Mouse (Mus musculus) CD4-positive, CD25-positive, alpha-beta regulatory T cell, adult 2 months (primary cell): Measurements from ENCODE around the gene Far2.
A peak's percentile ranks its signal among the peaks of the same experiment; 100 is the strongest.

Experiments
- DNase-seq: peaks from one replicate; pipeline ENCODE4 v3.0.0-alpha.2; 2012; ENCODE audit warnings: low read depth, low spot score

Gene Far2

DNA sequence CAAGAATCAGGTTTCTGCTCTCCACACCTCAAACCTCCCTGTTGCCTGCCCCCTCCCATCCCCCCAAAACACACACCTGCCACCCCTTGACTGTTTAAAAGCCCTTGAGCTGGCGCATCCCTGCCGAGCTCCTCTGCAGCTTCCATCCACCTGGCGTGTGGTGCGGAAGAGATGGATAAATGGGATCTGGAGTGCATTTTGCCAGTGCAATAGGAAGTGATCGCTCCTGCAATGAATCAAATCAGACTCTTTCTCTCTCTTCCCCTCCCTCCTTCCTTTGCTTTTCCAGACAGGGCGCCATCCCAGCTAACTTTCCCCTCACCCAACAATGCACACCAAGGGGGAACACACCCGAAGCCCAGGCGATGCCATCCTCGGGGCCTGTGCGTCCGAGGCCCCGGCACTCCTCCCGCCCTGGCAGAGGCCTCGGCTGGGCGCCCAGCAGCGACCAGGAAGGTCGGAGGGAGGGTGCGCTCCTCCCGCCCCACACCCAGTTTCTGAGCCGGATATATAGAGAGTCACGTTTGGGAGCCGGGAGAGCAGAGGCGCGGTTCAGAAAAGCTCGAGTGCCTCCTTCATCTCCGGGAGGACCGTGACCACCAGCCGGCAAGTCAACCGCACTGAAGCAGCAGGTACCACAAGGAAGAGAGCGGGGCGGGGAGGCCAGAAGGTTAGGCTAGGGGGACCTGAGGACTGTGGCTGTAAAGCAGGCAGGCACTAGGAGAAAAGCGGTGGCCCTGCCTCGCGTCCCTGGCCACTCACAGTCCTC is at the start of gene Far2:
TSS of gene Far2 (plus strand) at position 379 of the 769 bp plus-strand sequence.
- DNase-seq, result no peak

- no peak for DNase-seq
These were observed 46.6 kb upstream of the Far2 start for GRCm38 (mm10) chr6:148000483-148000882.

DNA sequence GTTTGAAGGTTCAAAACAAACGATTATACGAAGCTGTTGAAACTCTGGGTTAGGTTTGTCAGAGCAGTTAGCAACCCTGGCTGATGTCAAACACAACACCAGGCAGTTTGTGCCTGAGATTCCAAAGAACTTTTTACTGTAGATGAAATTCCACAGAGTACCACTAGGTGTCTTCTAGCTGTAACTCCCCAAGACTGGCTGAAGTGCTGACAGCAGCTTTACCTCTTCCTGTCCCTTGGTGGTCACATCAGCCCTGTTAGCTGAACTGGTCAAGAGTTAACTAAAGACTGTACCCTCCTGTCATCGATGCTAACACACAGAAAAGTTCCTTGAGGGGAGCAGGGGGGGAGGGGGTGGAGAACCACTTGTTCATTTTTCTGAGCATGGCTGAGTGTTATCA is 46.0 kb upstream of the Far2 start:
- no peak for DNase-seq

- no peak for DNase-seq
These were observed 40.8 kb upstream of the Far2 start for GRCm38 (mm10) chr6:148006118-148006837.

DNA sequence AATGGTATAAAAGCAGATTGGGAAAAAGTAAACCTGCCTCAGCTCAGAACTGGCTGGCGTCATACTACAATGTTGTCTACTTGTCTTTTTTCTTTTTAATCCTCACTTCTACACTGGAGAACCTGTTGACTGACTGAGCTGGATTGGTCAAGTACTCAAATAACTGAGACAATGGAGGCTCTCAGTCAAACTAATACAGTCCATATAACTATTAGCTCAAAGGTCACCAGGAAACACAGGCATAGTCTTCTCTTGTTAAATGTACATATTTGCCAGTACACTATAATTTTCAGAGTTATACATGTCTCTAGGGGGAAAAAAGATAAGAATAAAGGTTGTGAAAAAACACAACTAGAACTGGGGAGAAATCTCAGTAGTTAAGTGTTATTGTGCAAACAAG is 6.3 kb upstream of the Far2 start:
- no peak for DNase-seq

- no peak for DNase-seq
These were observed 560 bp downstream of the Far2 start for GRCm38 (mm10) chr6:148047650-148047988.

DNA sequence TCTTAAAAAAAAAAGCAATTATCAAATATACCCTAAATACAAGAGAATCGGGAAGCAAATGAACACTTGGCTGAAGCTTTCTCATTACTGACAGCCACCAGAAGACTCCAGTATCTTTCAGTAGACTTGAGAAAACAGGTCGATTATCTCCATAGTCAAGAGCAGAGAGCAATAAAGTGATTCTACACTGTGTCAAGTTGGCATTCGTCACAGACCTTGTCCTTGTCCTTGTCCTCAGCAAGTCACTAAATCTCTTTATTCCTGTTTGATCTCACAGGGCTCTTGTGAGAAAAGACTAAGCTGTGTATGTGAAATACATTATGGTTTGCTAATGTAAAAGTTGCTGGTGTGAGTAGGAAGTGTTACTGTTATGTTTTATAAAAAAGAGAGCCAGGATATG is 16.1 kb downstream of the Far2 start:
- no peak for DNase-seq

DNA sequence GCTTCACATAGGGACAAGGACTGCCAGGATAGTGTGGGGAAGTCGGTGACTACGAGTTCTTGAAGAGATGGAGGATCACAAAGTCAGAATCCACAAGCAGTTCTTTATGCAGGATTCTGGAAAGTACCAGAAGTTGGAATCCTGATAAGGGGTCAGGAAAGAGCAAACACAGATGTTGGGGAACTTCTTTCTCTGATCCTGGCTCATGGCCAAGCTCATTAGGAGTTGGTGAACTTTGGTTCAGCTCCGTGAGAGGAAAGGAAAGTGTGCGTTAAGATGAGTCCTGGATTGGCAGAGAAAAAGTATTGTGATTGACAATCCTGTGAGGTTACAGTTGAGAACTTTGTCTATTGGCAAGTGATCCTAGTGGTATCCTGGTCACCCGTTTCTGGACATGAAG is 19.2 kb downstream of the Far2 start:
- DNase-seq, result no peak

DNA sequence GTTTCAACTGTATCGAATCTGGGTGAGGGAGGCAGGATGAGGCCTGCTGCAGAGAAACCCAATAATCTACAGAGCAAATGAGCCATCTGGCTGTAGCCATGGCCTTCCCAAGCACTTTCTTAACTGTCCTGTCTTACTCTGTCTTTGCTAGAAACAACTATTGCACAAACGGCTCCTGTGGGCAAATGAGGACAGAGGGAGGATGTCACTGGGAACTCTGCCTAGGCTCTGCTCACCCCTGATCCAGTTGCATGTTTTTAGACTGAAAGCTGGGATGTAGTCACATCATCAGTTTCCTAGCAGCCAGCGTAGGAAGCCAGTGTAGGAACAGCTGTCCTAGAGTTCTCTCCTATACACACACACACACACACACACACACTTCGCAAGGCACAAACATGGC is 21.7 kb downstream of the Far2 start:
- no peak for DNase-seq

GRCm38 (mm10) chr6:148073599-148073998 is 26.5 kb downstream of the Far2 start:
- no peak for DNase-seq

DNA sequence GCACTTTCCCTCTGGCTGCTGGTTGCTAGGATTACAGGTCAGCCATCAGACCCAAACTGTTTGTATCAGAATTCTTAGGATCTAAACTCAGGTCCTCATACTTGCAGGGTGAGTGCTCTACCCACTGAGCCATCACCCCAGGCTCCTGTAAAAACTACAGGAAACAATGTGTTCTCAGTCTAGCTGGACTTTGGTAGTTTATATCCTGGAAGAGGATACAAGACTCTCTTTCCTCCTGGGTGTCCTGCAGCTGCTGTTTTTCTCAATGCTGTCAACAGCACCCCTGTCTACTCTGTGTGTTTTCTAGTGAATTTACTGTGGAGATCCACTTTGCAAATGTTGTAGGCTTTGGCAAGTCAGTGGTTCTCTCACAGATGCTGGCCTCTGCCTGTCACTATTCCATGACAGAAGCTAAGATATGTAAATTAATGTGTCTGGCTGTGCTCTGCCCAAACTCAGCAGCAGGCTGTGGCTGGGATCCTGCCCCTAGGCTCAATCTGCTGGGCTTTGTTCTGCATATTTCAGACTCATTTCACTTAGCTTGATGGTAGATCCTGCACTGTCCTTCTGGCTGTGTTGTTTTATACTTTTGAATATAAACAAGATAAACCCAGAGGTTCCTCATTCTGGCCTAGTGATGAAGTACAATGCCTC is 27.3 kb downstream of the Far2 start:
- no peak for DNase-seq

GRCm38 (mm10) chr6:148083864-148084263 is 36.8 kb downstream of the Far2 start:
- DNase-seq, result no peak

DNA sequence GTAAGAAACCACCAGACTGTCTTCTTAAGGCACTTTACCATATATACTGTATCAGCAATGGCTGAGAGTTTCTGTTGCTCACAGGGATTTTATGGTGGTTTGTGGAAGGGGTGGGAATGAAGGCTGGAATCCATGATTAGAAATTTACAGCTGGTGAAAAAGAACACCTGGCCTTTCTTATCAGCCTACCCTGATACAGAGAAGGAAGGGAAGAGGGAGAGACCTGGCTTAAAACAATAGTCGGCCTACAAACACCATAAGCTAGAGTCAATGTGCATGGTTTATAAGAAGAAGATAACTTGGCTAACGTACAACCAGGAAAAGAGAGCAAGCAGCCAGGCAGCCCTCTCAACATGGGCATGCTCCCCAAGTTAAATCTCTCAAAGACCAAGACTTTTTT is 37.3 kb downstream of the Far2 start:
- DNase-seq, result no peak

DNA sequence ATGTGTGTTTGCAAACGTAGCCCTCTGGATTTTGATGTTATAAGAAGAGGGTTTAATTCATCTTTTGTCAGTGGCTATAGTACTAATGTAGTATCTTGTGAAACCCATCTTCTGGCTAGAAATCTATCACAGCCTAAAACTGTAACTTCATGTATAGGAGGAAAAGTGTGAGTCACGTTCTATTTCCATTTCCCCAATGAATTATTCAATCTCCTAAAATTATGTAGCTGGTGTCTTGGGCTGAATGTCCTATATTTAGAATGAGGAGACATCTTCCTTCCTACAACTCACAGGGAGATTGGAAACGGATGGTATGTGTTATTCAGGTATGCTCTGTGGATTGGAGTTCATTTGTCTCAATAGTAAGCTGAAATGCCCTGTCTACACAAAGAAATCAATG is 50.0 kb downstream of the Far2 start:
- no peak for DNase-seq

GRCm38 (mm10) chr6:148101977-148102376 is 54.9 kb downstream of the Far2 start:
- no peak for DNase-seq

DNA sequence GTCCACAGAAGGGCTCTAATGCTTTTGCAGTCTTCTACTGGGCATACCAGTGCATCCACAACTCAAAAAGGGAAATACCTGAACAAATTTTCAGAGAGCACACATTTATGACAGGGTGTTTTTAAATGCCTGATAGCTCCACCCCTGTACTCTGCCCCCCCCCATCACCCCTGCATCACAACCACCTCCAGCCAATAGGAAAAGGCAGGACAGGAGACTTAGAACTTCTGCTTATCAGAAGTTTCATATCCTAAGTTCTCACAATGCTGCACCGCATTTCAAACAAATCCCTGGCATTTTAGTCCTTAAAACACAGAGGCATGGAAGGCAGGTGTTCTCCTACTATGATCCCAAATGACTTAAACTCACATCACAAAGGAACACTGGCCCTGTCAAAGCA is 55.4 kb downstream of the Far2 start:
- DNase-seq, result no peak

GRCm38 (mm10) chr6:148104212-148104611 is 57.2 kb downstream of the Far2 start:
- DNase-seq, result peak; percentile 2

DNA sequence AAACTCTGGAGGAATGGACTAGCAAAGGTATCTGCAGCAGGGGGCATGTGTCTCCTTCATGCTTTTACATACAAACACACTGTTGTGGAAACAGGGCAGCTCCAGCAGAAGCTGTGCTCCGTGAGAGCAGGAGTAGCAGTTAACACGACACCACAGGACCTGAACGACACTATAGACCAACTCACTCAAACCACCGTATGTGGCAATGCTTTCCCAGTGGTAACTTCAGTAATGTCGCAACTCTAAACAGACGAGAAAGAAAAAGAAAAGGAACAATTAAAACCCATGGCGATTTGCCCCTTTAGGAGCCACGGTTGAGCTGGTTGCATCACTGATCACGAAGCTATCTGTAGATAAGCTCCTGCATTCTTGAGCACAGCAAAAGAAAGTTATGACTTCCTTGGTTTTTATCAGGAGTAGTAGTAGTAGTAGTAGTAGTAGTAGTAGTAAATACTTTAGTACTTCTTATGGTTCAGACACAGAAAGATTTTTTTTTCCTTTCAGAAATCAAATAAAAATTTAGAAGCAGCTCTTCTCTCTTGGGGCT is 58.7 kb downstream of the Far2 start:
- no peak for DNase-seq

DNA sequence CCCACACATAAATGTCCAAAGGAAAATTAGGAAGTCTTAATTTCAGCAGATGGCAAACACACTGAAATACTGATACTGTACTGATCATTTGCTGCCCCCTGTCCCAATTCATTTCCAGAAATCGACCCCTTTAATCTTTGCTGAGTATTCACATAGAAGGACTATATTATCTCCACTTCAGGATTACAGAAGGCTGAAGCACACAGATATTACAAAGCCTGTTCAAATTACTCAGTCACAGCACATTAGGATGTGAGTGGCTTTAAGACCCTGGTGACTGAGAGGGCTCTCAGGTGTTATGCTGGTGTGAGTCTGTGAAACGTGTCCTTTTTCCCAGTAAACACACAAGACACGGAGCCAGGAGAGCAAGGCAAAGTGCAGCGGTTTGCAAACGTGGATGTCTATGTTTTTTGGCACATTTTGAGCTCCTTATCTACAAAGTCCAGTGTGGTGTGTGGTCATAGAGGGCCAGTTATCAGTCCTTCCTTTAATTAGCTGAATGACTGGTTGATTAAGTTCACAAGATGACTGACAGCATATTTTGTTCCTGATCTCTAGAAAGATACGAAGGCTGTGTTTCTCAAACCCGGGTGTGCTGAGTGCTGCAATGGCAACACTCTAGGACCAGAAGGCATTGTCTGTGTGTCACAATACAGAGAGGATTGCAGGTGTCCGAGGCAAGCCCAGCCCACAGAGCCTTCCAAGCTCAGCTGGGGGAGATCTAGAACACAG is 61.8 kb downstream of the Far2 start:
- no peak for DNase-seq

DNA sequence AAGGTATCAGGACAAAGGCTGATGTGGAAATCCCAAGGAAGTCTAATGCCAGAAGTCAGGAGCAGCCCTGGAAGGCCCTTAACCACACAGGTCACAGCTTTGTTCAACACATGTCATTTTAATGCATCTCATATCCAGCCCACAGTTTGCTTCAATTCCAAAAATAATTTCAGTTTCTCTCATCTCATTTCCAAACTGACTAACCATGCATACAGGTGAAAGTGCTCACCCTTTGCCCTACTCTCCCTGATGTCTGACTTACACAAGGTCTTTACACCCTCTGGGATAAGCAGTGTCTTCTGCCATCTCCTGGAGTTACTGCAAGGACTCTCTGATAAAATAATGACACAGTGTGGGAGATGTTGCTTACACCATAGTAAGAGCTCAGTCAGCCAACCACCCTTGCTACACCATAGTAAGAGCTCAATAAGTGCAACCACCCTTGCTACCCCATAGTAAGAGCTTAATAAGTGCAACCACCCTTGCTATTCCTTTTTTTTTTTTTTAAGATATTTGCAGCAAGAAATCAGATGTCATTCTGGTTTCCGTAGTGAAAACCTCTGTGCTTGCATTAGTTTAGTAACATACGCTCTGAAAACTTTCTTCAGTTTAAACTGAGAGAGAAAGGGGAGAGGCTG is 64.1 kb downstream of the Far2 start:
- no peak for DNase-seq

GRCm38 (mm10) chr6:148116371-148116770 is 69.3 kb downstream of the Far2 start:
- no peak for DNase-seq
